Mouse (Mus musculus) liver, embryonic 11.5 days (tissue): ENCODE results near the gene Umodl1. TPM values are rescaled to one million over a fixed set of nuclear protein-coding genes. Genes with fewer than 3 reads are reported as not detected.

Experiments
- ATAC-seq: fragments of 200-750 bp; cut with Nextera tagmentation; replicated peaks from 2 replicates; pipeline ENCODE4 v1.8.0; 2017; ENCODE audit warnings: moderate number of reproducible peaks, mild to moderate bottlenecking, moderate TSS enrichment, moderate library complexity; ENCODE audit not compliant: low FRiP score
- DNase-seq: peaks from one replicate; pipeline ENCODE4 v3.0.0-alpha.2; 2017; ENCODE audit warnings: low spot score
- H3K27ac ChIP-seq: fragments of 300-500 bp; sonication (generic); 2 replicates; pipeline ENCODE4 v1.5.1; 2014; ENCODE audit warnings: mild to moderate bottlenecking, low read depth, low read length, control low read depth
- H3K27me3 ChIP-seq: fragments of 300-500 bp; sonication (generic); replicated peaks from 2 replicates; pipeline ENCODE4 v1.6.1; 2014; ENCODE audit warnings: low read length, mixed read lengths; ENCODE audit not compliant: control insufficient read depth, insufficient read depth
- H3K36me3 ChIP-seq: fragments of 300-500 bp; sonication (generic); 2 replicates; pipeline ENCODE4 v1.6.1; 2014; ENCODE audit warnings: mild to moderate bottlenecking, low read length, moderate library complexity, mixed read lengths; ENCODE audit not compliant: control insufficient read depth, insufficient read depth
- H3K4me1 ChIP-seq: fragments of 300-500 bp; sonication (generic); replicated peaks from 2 replicates; pipeline ENCODE4 v1.6.1; 2014; ENCODE audit warnings: low read length, mixed read lengths; ENCODE audit not compliant: control insufficient read depth, insufficient read depth
- H3K4me2 ChIP-seq: fragments of 300-500 bp; sonication (generic); 2 replicates; pipeline ENCODE4 v1.6.1; 2014; ENCODE audit warnings: mild to moderate bottlenecking, control low read depth, moderate library complexity
- H3K4me3 ChIP-seq: fragments of 300-500 bp; sonication (generic); 2 replicates; pipeline ENCODE4 v1.5.1; 2014; ENCODE audit warnings: low read depth, low read length, control low read depth
- H3K9ac ChIP-seq: fragments of 300-500 bp; sonication (generic); 2 replicates; pipeline ENCODE4 v1.6.1; 2014; ENCODE audit warnings: low read depth, low read length, control low read depth
- H3K9me3 ChIP-seq: fragments of 300-500 bp; sonication (generic); 2 replicates; pipeline ENCODE4 v1.6.1; 2016; ENCODE audit warnings: low read length, inconsistent platforms, mixed read lengths; ENCODE audit not compliant: control insufficient read depth
- WGBS: fragments of 180-500 bp; shearing (Covaris S2); extraction: QIAGEN DNeasy Blood & Tissue Kit; methylation state at CpG from one replicate; pipeline ENCODE4 v1.1.7; 2014; 5-methylcytosine and 5-hydroxymethylcytosine counted together
- polyA plus RNA-seq: library from polyadenylated mRNA; unstranded; fragments of >200 nt; fragmentation: Nextera tagmentation; extraction: Ambion mirVana; gene quantifications from 2 replicates; pipeline ENCODE4 v1.2.1, GENCODE M21; 2014

Gene Umodl1
- polyA plus RNA-seq, result not detected in 2 replicates

DNA sequence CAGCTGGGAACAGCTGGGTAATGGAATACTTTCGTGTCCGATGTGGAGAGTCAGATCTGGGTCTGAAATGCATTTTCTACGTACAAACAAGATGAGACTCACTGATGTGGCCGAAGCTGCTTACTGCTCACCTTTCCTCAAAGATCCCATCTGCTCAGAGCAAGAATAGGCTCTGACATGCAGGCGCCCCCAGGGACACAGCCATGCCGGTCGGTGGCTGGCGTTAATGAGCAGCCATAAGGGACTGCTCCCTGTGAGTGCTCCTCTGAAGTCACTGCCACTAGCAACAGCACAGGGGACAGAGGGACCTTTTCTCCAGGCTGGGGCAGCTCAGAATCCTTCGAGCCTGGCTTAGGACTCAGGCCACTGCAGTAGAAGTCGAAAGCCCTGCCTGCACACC, at the start of gene Umodl1:
Gene Umodl1, plus strand, starts transcription at position 301 of the 400 bp plus-strand sequence.
- Histone ChIP-seq H3K9me3 (no peaks in the 10 kb centered on the region), H3K4me1 (no peaks in the 10 kb centered on the region), H3K4me3 (no peak within 1 kb of the TSS), H3K36me3 (no peaks in the 10 kb centered on the region), H3K27ac (no peak within 1 kb of the TSS), H3K4me2 (no peak within 1 kb of the TSS), H3K27me3 (no peaks in the 10 kb centered on the region), H3K9ac (no peak within 1 kb of the TSS)
- 60% methylated on average over 10 of the region's 10 CpGs for WGBS
- ATAC-seq (no peak), DNase-seq (no peak)

DNA sequence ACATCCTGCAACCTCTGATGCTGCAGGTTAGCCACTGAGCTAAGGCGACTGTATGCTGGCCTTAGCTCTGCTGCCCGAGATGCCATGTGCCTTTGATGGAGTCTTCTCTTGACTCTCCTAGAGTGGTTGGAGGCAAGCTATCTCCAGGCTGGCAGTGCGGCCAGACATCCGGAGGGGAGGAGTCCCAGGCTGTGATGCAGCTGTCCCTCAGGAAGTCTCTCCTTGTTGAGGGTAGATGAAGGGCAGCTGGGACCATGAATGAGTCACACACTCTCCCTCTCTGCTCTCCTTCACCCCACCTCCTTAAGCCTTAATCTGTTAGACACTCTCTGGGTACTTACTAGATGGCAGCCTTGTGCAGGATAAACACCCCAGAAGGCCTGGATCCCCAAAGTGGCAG, 46.9 kb upstream of the Umodl1 start:
- no peak for DNase-seq
- no peak overlapping the region for H3K4me3 ChIP-seq
- no peak for ATAC-seq
- H3K27ac ChIP-seq, result no peak overlapping the region
- H3K9ac ChIP-seq, result no peak overlapping the region
- no peaks in the 10 kb centered on the region for H3K4me1 ChIP-seq
- peaks cover 13% of the 10 kb centered on the region for H3K27me3 ChIP-seq
- 32% methylated on average over 4 of the region's 4 CpGs for WGBS
- H3K36me3 ChIP-seq, result no peaks in the 10 kb centered on the region
- no peak overlapping the region for H3K4me2 ChIP-seq
- H3K9me3 ChIP-seq, result no peaks in the 10 kb centered on the region

DNA sequence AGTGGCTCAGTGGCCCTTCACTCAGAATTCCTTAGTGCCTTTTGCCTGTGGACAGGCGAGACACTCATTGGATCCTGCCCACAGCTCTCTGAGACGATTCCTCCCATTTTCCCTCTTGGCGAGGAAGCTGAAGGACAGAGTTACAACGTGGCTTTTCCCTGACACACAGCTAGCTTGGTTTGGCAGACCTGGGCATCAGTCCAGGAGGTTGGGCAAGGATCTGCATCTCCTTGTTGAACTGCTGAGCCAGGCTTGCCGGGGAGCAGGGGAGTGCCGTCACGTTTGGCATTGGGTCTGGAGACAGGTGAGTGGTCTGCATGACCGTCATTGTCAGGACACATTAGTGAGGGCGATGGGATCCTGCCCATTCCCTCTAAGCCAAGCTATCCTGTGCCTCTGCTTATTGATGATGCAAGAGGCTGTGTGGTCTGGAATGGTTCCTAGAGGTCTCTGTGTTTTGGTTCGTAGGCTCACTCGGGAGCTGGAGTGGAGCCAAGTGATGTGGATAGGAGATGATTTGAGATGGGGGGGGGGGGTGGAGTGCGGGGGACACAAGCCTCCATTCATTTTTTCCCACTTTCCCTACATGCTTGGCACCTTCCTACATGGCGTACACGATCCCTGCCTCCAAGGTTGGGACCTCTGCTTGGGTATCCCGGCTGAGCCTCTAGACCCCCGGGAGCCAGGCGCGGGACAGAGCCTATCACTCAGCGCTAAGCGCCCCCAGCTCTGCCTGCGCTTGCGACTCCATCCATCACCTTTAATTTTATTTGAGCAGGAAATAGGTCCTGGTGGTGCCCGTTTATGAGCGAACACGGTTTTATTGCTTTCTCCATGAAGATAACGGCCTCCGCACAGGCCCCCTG, 43.3 kb upstream of the Umodl1 start:
- no peak for DNase-seq

DNA sequence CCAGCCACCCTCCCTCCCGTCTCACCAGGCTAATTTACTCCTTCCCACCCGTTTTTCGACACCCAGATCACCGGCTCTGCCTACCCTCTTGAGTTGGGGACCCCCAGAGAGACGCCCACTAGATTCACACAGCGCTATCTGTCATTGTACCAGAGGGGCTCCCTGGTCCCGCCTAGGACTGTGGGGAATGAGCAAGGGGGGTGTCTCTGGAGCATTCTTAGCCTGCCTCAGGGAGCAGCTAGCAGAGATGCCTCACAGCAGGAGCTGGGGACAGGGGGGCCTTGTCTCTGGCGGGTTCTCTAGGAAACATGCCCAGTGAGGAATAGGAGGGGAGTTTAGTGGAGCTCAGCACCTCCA, 42.7 kb upstream of the Umodl1 start:
- no peak overlapping the region for H3K9ac ChIP-seq

More for the DNA sequence above, 43.3 kb upstream of the Umodl1 start:
- Histone ChIP-seq H3K27ac (no peak overlapping the region), H3K4me3 (no peak overlapping the region), H3K27me3 (peaks cover 3% of the 10 kb centered on the region; the same call in 1 of the 2 replicates), H3K4me2 (no peak overlapping the region), H3K9me3 (no peaks in the 10 kb centered on the region), H3K9ac (no peak overlapping the region), H3K36me3 (no peaks in the 10 kb centered on the region), H3K4me1 (no peaks in the 10 kb centered on the region)
- WGBS, result 73% methylated on average over 27 of the region's 27 CpGs
- no peak for ATAC-seq

DNA sequence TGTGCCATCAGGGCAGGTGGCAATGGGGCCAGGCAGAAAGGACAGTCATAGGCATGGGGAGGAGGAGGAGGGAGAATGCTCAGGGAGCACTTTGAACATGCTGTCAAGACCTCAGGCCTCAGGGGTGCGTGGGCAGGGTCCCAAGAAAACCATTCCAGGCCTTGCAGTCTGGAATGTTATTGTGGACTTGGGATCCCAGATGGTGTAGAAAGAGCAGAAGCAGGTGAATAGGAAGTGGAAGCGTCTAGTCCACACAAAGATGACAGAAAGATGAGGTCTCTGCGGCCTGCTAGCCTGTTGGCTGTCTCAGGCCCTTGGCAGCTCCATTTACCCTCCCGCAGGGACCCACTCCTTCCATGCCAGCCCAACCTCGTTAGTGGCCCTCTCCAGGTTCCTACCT, 41.9 kb upstream of the Umodl1 start:
- no peak for ATAC-seq
- WGBS, result 60% methylated on average over 5 of the region's 5 CpGs
- H3K36me3 ChIP-seq, result no peaks in the 10 kb centered on the region
- H3K27ac ChIP-seq, result no peak overlapping the region
- H3K4me2 ChIP-seq, result no peak overlapping the region
- no peak overlapping the region for H3K9ac ChIP-seq
- peaks cover 3% of the 10 kb centered on the region; the same call in 1 of the 2 replicates for H3K27me3 ChIP-seq
- H3K4me3 ChIP-seq, result no peak overlapping the region
- DNase-seq, result no peak
- H3K9me3 ChIP-seq, result no peaks in the 10 kb centered on the region
- H3K4me1 ChIP-seq, result no peaks in the 10 kb centered on the region

More for the DNA sequence above, 42.7 kb upstream of the Umodl1 start:
- no peak for DNase-seq
- ATAC-seq, result no peak
- Histone ChIP-seq H3K4me2 (no peak overlapping the region), H3K36me3 (no peaks in the 10 kb centered on the region), H3K9me3 (no peaks in the 10 kb centered on the region), H3K27ac (no peak overlapping the region), H3K4me3 (no peak overlapping the region), H3K27me3 (peaks cover 3% of the 10 kb centered on the region; the same call in 1 of the 2 replicates), H3K4me1 (no peaks in the 10 kb centered on the region)
- 50% methylated on average over 8 of the region's 8 CpGs for WGBS

DNA sequence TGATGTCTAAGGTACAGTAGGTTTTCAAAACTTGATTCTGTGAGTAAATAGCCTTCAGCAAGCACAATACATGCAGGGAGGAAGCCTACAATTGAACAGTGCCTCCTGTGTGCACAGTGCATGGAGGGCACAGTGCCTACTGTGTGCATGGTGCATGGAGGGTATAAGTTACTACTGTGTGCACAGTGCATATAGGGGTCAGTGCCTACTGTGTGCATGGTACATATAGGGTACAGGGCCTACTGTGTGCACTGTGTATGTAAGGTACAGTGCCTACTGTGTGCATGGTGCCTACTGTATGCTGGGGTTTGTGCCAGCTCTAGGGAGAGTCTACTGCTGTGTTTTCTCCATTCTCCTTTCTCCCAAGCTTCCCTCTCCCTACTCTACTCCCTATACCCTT, 40.2 kb upstream of the Umodl1 start:
- Histone ChIP-seq H3K4me1 (no peaks in the 10 kb centered on the region), H3K27ac (no peak overlapping the region), H3K4me2 (no peak overlapping the region), H3K36me3 (no peaks in the 10 kb centered on the region), H3K4me3 (no peak overlapping the region), H3K9me3 (no peaks in the 10 kb centered on the region), H3K27me3 (peaks cover 3% of the 10 kb centered on the region; the same call in 1 of the 2 replicates), H3K9ac (no peak overlapping the region)
- ATAC-seq (no peak), DNase-seq (no peak)

DNA sequence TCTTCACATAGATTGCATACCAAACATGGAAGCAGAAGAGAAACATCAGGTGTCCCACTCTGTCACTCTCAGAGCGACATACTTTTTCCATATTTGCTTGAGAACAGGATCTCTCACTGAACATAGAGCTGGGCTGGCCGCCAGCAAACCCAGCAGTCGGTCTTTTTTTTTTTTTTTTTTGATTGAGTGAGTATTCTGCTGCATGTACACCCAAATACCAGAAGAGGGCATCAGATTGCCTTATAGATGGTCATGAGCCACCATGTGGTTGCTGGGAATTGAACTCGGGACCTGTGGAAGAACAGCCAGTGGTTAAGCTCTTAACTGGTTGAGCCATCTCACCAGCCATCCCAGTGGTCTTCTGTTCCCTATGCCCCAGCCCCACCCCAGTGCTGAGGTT, 30.9 kb upstream of the Umodl1 start:
- 63% methylated on average over 4 of the region's 4 CpGs for WGBS
- no peaks in the 10 kb centered on the region for H3K27me3 ChIP-seq
- no peak overlapping the region for H3K27ac ChIP-seq
- no peak for ATAC-seq
- no peaks in the 10 kb centered on the region for H3K4me1 ChIP-seq
- H3K9me3 ChIP-seq, result no peaks in the 10 kb centered on the region
- H3K4me3 ChIP-seq, result no peak overlapping the region
- H3K9ac ChIP-seq, result no peak overlapping the region
- no peaks in the 10 kb centered on the region for H3K36me3 ChIP-seq
- DNase-seq, result no peak
- no peak overlapping the region for H3K4me2 ChIP-seq

DNA sequence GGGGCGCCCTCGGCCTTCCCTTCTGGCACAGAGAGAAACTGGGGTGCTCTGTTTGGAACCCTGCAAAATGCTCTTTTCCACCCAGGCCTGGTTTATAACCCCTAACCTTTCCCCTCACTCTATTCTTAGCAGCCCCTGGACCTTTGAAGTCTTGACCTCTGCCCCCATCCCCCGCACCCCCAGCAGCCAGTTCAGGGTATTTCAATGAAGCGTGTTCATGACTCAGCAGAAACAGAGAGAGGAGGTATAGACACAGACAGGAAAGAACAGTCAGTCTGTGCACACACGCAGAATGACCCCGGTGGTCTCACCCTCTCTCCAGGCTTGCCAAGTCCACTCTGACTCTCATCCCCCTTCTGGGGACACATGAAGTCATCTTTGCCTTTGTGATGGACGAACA, 23.6 kb upstream of the Umodl1 start:
- no peaks in the 10 kb centered on the region for H3K9me3 ChIP-seq
- ATAC-seq, result no peak
- DNase-seq, result no peak
- H3K4me3 ChIP-seq, result no peak overlapping the region
- no peaks in the 10 kb centered on the region for H3K36me3 ChIP-seq
- H3K27me3 ChIP-seq, result no peaks in the 10 kb centered on the region
- no peak overlapping the region for H3K4me2 ChIP-seq
- no peak overlapping the region for H3K27ac ChIP-seq
- 69% methylated on average over 7 of the region's 7 CpGs for WGBS
- H3K9ac ChIP-seq, result no peak overlapping the region
- H3K4me1 ChIP-seq, result no peaks in the 10 kb centered on the region

DNA sequence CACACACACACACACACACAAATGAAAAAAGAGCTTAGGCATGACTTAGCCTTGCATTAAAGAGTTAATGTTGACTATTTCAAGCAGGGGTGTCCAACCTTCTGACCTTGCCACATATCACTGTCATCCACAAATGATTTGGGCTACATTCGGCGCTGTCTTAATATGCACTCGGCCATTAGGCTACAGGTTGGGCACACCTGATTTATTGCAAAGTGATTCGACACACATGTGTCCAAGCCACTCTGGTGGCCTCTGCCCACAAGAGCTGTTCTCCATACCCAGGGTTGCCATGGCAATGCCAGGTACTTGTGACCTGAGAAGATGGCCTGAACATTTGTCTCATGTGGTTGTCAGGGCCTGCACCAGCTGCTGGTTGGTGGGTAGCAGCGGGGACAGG, 21.6 kb upstream of the Umodl1 start:
- H3K9me3 ChIP-seq, result no peaks in the 10 kb centered on the region
- WGBS, result 73% methylated on average over 5 of the region's 5 CpGs
- no peak for ATAC-seq

More for the DNA sequence above, 21.6 kb upstream of the Umodl1 start:
- Histone ChIP-seq H3K4me3 (no peak overlapping the region), H3K27ac (no peak overlapping the region), H3K4me1 (no peaks in the 10 kb centered on the region), H3K36me3 (no peaks in the 10 kb centered on the region), H3K9ac (no peak overlapping the region), H3K27me3 (no peaks in the 10 kb centered on the region), H3K4me2 (no peak overlapping the region)
- no peak for DNase-seq
